Mouse (Mus musculus) MEL (cell line): Measurements from ENCODE around the gene Hexdc. TPM values are rescaled to one million over a fixed set of nuclear protein-coding genes. Genes with fewer than 3 reads are reported as not detected.

ENCODE experiments used
- DNase-seq: peaks from one replicate; pipeline ENCODE4 v3.0.0; 2011; ENCODE audit warnings: low read depth, low spot score
- H3K27ac ChIP-seq: 2 replicates; pipeline ENCODE4 v1.5.1; 2012; ENCODE audit warnings: low read depth, mild to moderate bottlenecking, control low read depth, low read length, moderate library complexity; ENCODE audit not compliant: control insufficient read depth
- H3K27me3 ChIP-seq, 2 experiments: fragments of 150-350 bp in 1 of 2; sonication (generic) in 1 of 2; 2 replicates each; pipeline ENCODE4 v1.6.1; 2012; ENCODE audit warnings: low read length in 2 of 2, mild to moderate bottlenecking in 2 of 2, improper control_type of control experiment in 1 of 2, moderate library complexity in 1 of 2; ENCODE audit not compliant: insufficient read depth in 2 of 2, control insufficient read depth in 1 of 2
- H3K36me3 ChIP-seq, 2 experiments: 2 replicates each; pipeline ENCODE4 v1.6.1; 2012 to 2014; ENCODE audit warnings: low read length in 2 of 2, improper control_type of control experiment in 1 of 2, inconsistent platforms in 1 of 2, mild to moderate bottlenecking in 1 of 2; ENCODE audit not compliant: insufficient read depth in 2 of 2, control insufficient read depth in 1 of 2
- H3K4me1 ChIP-seq, 2 experiments: fragments of 150-350 bp in 1 of 2; sonication (generic) in 1 of 2; 2 replicates each; pipeline ENCODE4 v1.6.1; 2012; ENCODE audit warnings: low read length in 2 of 2, improper control_type of control experiment in 1 of 2, mild to moderate bottlenecking in 1 of 2; ENCODE audit not compliant: insufficient read depth in 2 of 2, control insufficient read depth in 1 of 2
- H3K4me3 ChIP-seq, 2 experiments: fragments of 150-350 bp in 1 of 2; sonication (generic) in 1 of 2; 2 replicates each; pipeline ENCODE4 v1.5.1; 2012; ENCODE audit warnings: low read depth in 2 of 2, low read length in 2 of 2, mild to moderate bottlenecking in 2 of 2, moderate library complexity in 2 of 2, control low read depth in 1 of 2, improper control_type of control experiment in 1 of 2; ENCODE audit not compliant: control insufficient read depth in 1 of 2, insufficient read depth in 1 of 2
- H3K79me2 ChIP-seq: 2 replicates; pipeline ENCODE4 v1.6.1; 2012; ENCODE audit warnings: mild to moderate bottlenecking, low read length, moderate library complexity; ENCODE audit not compliant: control insufficient read depth, poor library complexity, insufficient read depth
- H3K9ac ChIP-seq: 2 replicates; pipeline ENCODE4 v1.6.1; 2012; ENCODE audit warnings: low read depth, mild to moderate bottlenecking, control low read depth, low read length, moderate library complexity; ENCODE audit not compliant: control insufficient read depth, poor library complexity, severe bottlenecking
- H3K9me3 ChIP-seq: fragments of 150-350 bp; sonication (generic); replicated peaks from 2 replicates; pipeline ENCODE4 v1.6.1; 2012; ENCODE audit warnings: mild to moderate bottlenecking, low read length, improper control_type of control experiment, moderate library complexity; ENCODE audit not compliant: insufficient read depth
- BHLHE40 ChIP-seq: IDR thresholded peaks from 2 replicates; pipeline ENCODE4 v1.6.1; 2012; ENCODE audit warnings: low read depth, mild to moderate bottlenecking, inconsistent platforms, low read length, improper control_type of control experiment, borderline replicate concordance
- CHD2 ChIP-seq: IDR thresholded peaks from 2 replicates; pipeline ENCODE4 v1.6.1; 2011; ENCODE audit warnings: low read length, improper control_type of control experiment
- CTCF ChIP-seq, 3 experiments: IDR thresholded peaks in 2 of 3; conservative IDR thresholded peaks in 1 of 3; 2 replicates each; pipeline ENCODE4 v1.5.1; 2011 to 2012; ENCODE audit warnings: low read length in 3 of 3, low read depth in 2 of 3, mild to moderate bottlenecking in 2 of 3, improper control_type of control experiment in 1 of 3, inconsistent platforms in 1 of 3, mixed read lengths in 1 of 3, moderate library complexity in 1 of 3; ENCODE audit not compliant: control insufficient read depth in 1 of 3, insufficient read depth in 1 of 3, poor library complexity in 1 of 3, severe bottlenecking in 1 of 3
- EP300 ChIP-seq, 2 experiments: IDR thresholded peaks; 2 replicates each; pipeline ENCODE4 v1.6.1; 2011; ENCODE audit warnings: improper control_type of control experiment in 2 of 2, low read length in 2 of 2, low read depth in 1 of 2, mild to moderate bottlenecking in 1 of 2
- JUND ChIP-seq: IDR thresholded peaks from 2 replicates; pipeline ENCODE4 v1.6.1; 2011; ENCODE audit warnings: low read depth, mild to moderate bottlenecking, improper control_type of control experiment, low read length
- MAFK ChIP-seq: IDR thresholded peaks from 2 replicates; pipeline ENCODE4 v1.6.1; 2011; ENCODE audit warnings: low read depth, mild to moderate bottlenecking, low read length, improper control_type of control experiment, borderline replicate concordance
- MAX ChIP-seq: IDR thresholded peaks from 2 replicates; pipeline ENCODE4 v1.6.1; 2011; ENCODE audit warnings: low read length, improper control_type of control experiment
- MEF2A ChIP-seq: IDR thresholded peaks from 2 replicates; pipeline ENCODE4 v1.6.1; 2014; ENCODE audit warnings: low read depth, mild to moderate bottlenecking, inconsistent platforms, low read length, improper control_type of control experiment; ENCODE audit not compliant: poor library complexity, insufficient replicate concordance, severe bottlenecking; ENCODE audit errors: extremely low read depth
- MXI1 ChIP-seq: IDR thresholded peaks from 2 replicates; pipeline ENCODE4 v1.6.1; 2011; ENCODE audit warnings: mild to moderate bottlenecking, low read depth, low read length, improper control_type of control experiment
- MYC ChIP-seq: IDR thresholded peaks from 2 replicates; pipeline ENCODE4 v1.6.1; 2011; ENCODE audit warnings: low read depth, mild to moderate bottlenecking, low read length, improper control_type of control experiment, moderate library complexity
- NELFE ChIP-seq: IDR thresholded peaks from 2 replicates; pipeline ENCODE4 v1.6.1; 2011; ENCODE audit warnings: low read depth, low read length, improper control_type of control experiment
- NRF1 ChIP-seq: IDR thresholded peaks from 2 replicates; pipeline ENCODE4 v1.6.1; 2014; ENCODE audit warnings: low read depth, mild to moderate bottlenecking, inconsistent platforms, low read length, improper control_type of control experiment, moderate library complexity; ENCODE audit not compliant: poor library complexity, insufficient read depth, severe bottlenecking
- POLR2A ChIP-seq, 2 experiments: IDR thresholded peaks; 2 replicates each; pipeline ENCODE4 v1.6.1; 2011 to 2012; ENCODE audit warnings: low read length in 2 of 2, mild to moderate bottlenecking in 2 of 2, control low read depth in 1 of 2, improper control_type of control experiment in 1 of 2, low read depth in 1 of 2, moderate library complexity in 1 of 2; ENCODE audit not compliant: control insufficient read depth in 1 of 2, insufficient read depth in 1 of 2, poor library complexity in 1 of 2
- POLR2AphosphoS2 ChIP-seq: IDR thresholded peaks from 2 replicates; pipeline ENCODE4 v1.6.1; 2011; ENCODE audit warnings: low read length, improper control_type of control experiment
- POLR2AphosphoS5 ChIP-seq: IDR thresholded peaks from 2 replicates; pipeline ENCODE4 v1.6.1; 2012; ENCODE audit warnings: low read depth, borderline replicate concordance, mild to moderate bottlenecking, inconsistent platforms, low read length, moderate library complexity, mixed read lengths
- SIN3A ChIP-seq: IDR thresholded peaks from 2 replicates; pipeline ENCODE4 v1.6.1; 2012; ENCODE audit warnings: low read length, improper control_type of control experiment, inconsistent platforms
- SMC3 ChIP-seq: IDR thresholded peaks from 2 replicates; pipeline ENCODE4 v1.6.1; 2011; ENCODE audit warnings: low read depth, low read length, improper control_type of control experiment
- TBP ChIP-seq: IDR thresholded peaks from 2 replicates; pipeline ENCODE4 v1.8.0; 2011; ENCODE audit warnings: low read depth, low read length, improper control_type of control experiment
- UBTF ChIP-seq: IDR thresholded peaks from 2 replicates; pipeline ENCODE4 v1.6.1; 2012; ENCODE audit warnings: low read depth, mild to moderate bottlenecking, inconsistent platforms, low read length, improper control_type of control experiment, moderate library complexity, borderline replicate concordance; ENCODE audit not compliant: insufficient read depth
- USF1 ChIP-seq: IDR thresholded peaks from 2 replicates; pipeline ENCODE4 v1.6.1; 2014; ENCODE audit warnings: low read depth, mild to moderate bottlenecking, inconsistent platforms, low read length, improper control_type of control experiment, moderate library complexity
- USF2 ChIP-seq, 2 experiments: IDR thresholded peaks; 2 replicates each; pipeline ENCODE4 v1.6.1; 2011 to 2012; ENCODE audit warnings: improper control_type of control experiment in 2 of 2, low read length in 2 of 2, borderline replicate concordance in 1 of 2, inconsistent platforms in 1 of 2, low read depth in 1 of 2, mild to moderate bottlenecking in 1 of 2; ENCODE audit not compliant: insufficient read depth in 1 of 2
- ZKSCAN1 ChIP-seq: IDR thresholded peaks from 2 replicates; pipeline ENCODE4 v1.6.1; 2012; ENCODE audit warnings: low read depth, mild to moderate bottlenecking, inconsistent platforms, low read length, improper control_type of control experiment, moderate library complexity
- ZMIZ1 ChIP-seq: IDR thresholded peaks from 2 replicates; pipeline ENCODE4 v1.6.1; 2012; ENCODE audit warnings: low read depth, mild to moderate bottlenecking, inconsistent platforms, low read length, improper control_type of control experiment, moderate library complexity
- ZNF384 ChIP-seq: IDR thresholded peaks from 2 replicates; pipeline ENCODE4 v1.6.1; 2012; ENCODE audit warnings: low read depth, mild to moderate bottlenecking, inconsistent platforms, low read length, improper control_type of control experiment
- polyA plus RNA-seq, 2 experiments: library from polyadenylated mRNA; stranded (reverse) in 1 of 2; unstranded in 1 of 2; fragments of >175 nt in 1 of 2; fragments of >200 nt in 1 of 2; gene quantifications; 2 replicates each; pipeline versions ENCODE4 v1.2.1 to v1.2.4; 2012; ENCODE audit warnings: low replicate concordance in 2 of 2, low read depth in 1 of 2; ENCODE audit not compliant: insufficient read length in 2 of 2, insufficient read depth in 1 of 2, missing spikeins in 1 of 2
- total RNA-seq: library from RNA; depleted of rRNA; stranded (reverse); fragments of 300-350 nt; gene quantifications from 2 replicates; pipeline ENCODE4 v1.2.3, GENCODE M21; 2012

Gene Hexdc
- total and polyA plus RNA-seq, 3 experiments: 7.1 to 9.0 TPM; not detected in 1

DNA sequence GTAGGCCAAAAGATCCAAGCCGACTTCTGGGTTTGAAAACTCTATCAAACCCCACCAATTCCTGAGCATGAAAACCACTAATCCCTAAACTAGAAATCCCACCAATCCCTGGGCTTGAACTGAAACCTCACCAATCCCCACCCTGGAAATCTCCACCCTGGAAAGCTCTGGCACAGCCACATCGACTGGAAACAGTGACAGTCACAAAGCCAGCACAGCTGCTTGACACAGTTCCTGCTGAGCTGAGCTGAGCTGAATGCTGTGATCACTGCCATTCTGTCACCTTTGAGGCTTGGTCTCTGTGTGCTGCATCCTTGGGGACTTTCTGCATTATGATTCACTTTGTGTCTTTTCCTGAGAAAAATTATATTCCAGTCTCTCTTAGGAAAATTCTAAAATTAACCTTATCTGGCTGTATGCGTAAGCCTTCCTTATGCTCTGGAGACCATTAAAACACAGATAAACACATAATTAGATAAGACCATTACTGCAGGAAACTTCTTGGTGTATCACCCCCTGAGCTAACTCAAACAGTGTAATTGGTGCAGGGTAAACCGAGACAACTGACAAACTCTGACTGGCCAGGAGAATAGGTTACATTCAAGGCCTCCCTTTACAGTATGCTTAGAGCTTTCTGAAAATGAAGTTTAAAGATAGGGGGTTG, 27.5 kb downstream of the Hexdc start (continued):
- TF ChIP-seq SIN3A: peak; percentile 70
- TF ChIP-seq ZNF384: no peak
- no peak for TF ChIP-seq TBP
- TF ChIP-seq POLR2AphosphoS2: no peak
- no peak for TF ChIP-seq CTCF (IDR thresholded peaks at IDR 0.05 in 2 of 3, conservative IDR thresholded peaks at IDR 0.05 in 1 of 3; ENCODE audit: control insufficient read depth in 1 of 3, insufficient read depth in 1 of 3, low read depth in 2 of 3, low read length in 3 of 3, poor library complexity in 1 of 3, severe bottlenecking in 1 of 3)
- TF ChIP-seq USF1: no peak
- TF ChIP-seq POLR2A (IDR thresholded peaks at IDR 0.05; ENCODE audit: control insufficient read depth in 1 of 2, insufficient read depth in 1 of 2, low read depth in 1 of 2, low read length in 2 of 2, poor library complexity in 1 of 2): no peak
- no peak for TF ChIP-seq SMC3
- no peak for TF ChIP-seq JUND
- no peak for TF ChIP-seq BHLHE40
- TF ChIP-seq MXI1: no peak

DNA sequence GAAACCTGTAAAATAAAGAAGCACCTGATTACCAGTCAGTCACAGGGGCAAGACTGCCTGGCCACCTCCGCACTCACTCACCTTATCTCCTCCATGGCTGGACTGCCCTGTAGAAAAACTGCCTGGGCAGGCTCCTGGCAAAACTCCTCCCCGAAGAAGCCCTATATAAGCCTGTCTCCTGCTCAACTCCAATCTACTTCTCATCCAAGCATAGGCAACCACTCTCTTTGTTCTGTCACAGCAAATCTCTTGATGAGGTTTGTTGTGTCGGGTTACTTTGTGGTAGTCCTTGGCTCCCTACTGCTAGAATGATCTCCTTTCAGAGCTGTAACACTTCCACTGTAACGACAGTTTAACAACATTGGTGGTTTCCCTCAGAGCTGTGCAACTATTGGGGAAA, 28.5 kb downstream of the Hexdc start:
- Histone ChIP-seq H3K4me3 (no peak overlapping the region), H3K27me3 (no peaks in the 10 kb centered on the region), H3K9me3 (no peaks in the 10 kb centered on the region), H3K79me2 (peaks cover 15% of the 10 kb centered on the region), H3K9ac (peak overlapping the region; percentile 18; the same call in 1 of the 2 replicates), H3K27ac (peak overlapping the region; percentile 20; the same call in 1 of the 2 replicates), H3K36me3 (peaks cover 0 to 41% of the 10 kb centered on the region in 2 experiments; a peak in 2 of 4 replicates), H3K4me1 (peaks cover 26 to 27% of the 10 kb centered on the region in 2 experiments)
- TF ChIP-seq UBTF (no peak), NRF1 (0 out of 2 replicates have a peak, but pooled peaks have one; percentile 9), MYC (no peak), CTCF (IDR thresholded peaks at IDR 0.05 in 2 of 3, conservative IDR thresholded peaks at IDR 0.05 in 1 of 3; ENCODE audit: control insufficient read depth in 1 of 3, insufficient read depth in 1 of 3, low read depth in 2 of 3, low read length in 3 of 3, poor library complexity in 1 of 3, severe bottlenecking in 1 of 3) (no peak), MEF2A (0 out of 2 replicates have a peak, but pooled peaks have one; percentile 11), POLR2AphosphoS5 (no peak), POLR2A (IDR thresholded peaks at IDR 0.05; ENCODE audit: control insufficient read depth in 1 of 2, insufficient read depth in 1 of 2, low read depth in 1 of 2, low read length in 2 of 2, poor library complexity in 1 of 2) (no peak), USF2 (IDR thresholded peaks at IDR 0.05; ENCODE audit: borderline replicate concordance in 1 of 2, insufficient read depth in 1 of 2, low read depth in 1 of 2, low read length in 2 of 2) (no peak), ZKSCAN1 (no peak), EP300 (IDR thresholded peaks at IDR 0.05; ENCODE audit: low read depth in 1 of 2, low read length in 2 of 2) (0 out of 4 replicates have a peak, but pooled peaks of 1 of the 2 experiments have one; percentile 43), USF1 (no peak), MAFK (no peak), NELFE (peak; percentile 41; the same call in 1 of the 2 replicates), TBP (peak; percentile 75), SIN3A (peak; percentile 33; the same call in 1 of the 2 replicates), MAX (no peak), CHD2 (no peak), ZMIZ1 (peak; percentile 58; the same call in 1 of the 2 replicates)
- peak; percentile 62 for DNase-seq
